Mouse (Mus musculus): ENCODE measurements around the gene Smurf2.

The Smurf2 gene

DNA sequence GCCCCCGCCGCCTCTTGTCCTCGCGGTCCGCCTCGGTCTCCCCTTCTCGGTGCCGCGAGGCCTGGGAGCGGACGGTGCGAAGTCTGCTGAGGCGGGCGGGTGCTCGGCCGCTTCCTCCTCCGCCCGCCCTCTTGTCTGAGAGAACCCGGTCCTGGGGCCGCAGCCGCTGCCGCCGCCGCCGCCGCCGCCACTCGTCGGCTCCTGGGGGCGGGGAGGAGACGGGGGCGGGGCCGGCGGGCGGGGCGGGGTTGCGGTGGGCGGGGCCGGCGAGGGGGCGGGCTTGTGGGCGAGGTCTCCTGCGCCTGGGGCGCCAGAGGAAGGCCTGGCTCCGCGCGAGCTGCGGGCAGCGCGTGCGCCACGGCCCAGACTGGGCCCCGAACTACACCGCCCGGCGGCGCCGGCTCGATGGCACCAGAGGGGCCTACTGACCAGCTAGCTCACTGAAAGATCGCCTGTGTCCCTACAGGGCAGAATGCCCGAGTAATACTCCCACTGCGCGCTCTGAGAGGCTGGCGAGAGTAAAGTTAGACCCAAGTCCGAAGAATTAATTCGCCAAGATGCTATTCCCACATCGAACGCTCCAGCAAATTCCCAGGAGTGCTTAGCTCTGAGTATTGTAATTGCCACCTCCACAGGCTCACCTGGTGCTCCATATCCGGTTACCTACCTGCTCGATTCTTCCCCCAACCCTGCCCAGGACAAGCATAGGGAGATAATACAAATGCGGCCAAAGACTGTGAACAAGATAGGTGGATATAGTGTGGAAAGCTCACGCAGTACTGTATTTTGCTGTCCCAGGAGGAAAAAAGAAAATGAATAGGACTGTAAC lies at the start of gene Smurf2:
Smurf2 (minus strand) TSS at position 165 of the 829 bp plus-strand sequence.
- DNase-seq: peak; percentile 91

DNA sequence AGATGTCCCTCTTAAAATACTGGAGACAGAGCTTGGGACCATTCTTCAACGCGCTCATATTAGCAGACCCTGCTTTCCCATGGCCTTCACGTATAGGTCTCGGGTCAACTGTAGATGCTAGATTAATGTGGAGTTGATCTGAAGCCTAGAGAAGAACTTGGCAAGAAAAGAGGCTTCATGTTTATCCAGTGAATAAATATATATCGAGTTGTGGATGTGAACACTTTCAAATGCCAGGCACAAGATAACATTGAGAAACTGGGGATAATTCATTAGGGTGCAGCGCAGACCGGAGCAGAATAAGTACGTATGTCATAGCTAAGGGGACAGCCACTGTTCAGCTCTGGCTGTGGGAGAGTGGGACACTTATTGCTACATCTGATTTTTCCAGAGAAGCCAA lies 49.3 kb upstream of the Smurf2 start:
- no peak for DNase-seq

GRCm38 (mm10) chr11:106967630-106968029 lies 47.1 kb upstream of the Smurf2 start:
- DNase-seq: no peak

- DNase-seq: no peak
Measured at GRCm38 (mm10) chr11:106965881-106966280, 45.4 kb upstream of the Smurf2 start.

DNA sequence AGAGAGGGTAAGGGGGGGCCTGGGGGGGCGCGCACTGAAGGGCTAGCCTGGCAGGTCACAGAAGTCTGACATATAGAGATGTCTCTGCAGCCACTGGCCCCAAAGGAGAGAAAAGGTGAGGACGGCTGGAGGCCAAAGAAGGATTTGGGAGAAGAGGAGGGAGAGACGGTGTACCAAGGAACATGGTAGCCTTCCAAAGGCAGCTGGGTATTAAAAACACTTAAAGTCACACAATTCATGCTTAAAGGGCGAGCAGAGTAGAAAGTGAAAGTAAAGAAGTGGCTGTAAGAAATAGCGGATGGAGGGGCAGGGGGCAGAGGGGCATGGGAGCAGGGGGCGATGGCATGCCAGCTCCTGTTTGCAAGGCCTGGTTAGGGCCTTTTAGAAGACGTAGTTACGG lies 41.8 kb upstream of the Smurf2 start:
- no peak for DNase-seq

- DNase-seq: peak; percentile 66
Measured at GRCm38 (mm10) chr11:106961471-106962081, 41.1 kb upstream of the Smurf2 start.

- DNase-seq: no peak
Measured at GRCm38 (mm10) chr11:106959121-106959520, 38.6 kb upstream of the Smurf2 start.

DNA sequence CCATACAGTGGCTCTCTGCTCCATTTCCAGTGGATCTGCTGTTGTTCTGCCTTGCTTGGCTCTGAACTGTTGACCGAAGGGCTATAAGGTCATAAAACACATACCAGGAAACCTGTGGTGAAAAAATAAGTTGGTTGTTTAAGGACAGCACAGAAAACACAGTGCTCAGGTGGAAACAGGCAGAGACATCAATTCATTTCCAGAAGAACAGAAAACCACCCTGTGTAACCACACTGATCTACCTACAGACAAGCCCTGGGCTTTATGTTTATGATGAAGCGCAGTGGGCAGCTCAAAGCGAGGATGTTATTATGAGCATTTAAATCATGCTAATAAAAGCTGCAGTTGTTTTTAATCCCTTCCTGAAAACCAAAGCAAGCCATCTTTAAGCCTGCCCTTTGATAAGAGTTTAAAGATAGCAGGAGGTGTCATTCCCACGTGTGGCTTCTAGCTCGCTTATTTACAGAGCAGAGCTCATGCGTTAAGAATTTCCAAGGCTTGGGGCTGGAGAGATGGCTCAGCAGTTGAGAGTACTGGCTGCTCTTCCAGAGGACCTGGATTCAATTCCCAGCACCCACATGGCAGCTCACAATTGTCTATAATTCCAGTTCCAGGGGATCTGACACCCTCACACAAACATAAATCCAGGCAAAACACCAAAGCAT lies 38.0 kb upstream of the Smurf2 start:
- no peak for DNase-seq

DNA sequence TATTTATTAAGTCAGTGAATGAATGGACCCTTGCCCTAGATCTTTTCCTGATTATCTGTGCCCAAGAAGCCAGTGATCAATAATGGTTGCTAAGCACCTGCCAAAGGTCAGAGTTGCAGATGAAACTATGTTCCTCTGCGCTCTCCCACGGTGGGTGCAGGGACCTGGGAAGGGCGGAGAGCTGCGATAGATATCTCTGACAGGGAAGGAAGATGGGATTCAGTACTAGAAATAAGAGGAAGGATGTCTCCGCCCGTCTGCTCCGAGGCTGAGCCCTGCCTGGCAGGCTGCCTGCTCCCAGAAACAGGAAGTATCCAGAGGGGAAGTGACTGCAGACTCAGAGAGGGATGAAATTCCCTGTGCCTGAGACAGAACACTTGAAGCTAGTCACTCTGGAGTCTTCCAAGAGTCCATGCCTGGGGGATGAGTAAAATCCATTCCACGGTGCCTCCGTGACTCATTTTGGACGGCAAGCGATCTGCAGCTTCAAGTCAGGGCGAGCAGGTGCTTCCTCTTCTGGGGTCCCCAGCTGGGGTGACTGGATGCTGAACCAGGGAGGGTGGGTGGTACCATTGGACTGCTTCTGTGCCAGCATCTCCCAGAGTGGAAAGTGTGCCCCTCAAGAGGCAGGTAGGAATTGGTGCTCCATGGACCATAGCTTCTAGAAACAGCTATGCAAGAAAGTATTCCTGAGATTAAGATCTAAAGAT lies 36.9 kb upstream of the Smurf2 start:
- peak; percentile 53 for DNase-seq

DNA sequence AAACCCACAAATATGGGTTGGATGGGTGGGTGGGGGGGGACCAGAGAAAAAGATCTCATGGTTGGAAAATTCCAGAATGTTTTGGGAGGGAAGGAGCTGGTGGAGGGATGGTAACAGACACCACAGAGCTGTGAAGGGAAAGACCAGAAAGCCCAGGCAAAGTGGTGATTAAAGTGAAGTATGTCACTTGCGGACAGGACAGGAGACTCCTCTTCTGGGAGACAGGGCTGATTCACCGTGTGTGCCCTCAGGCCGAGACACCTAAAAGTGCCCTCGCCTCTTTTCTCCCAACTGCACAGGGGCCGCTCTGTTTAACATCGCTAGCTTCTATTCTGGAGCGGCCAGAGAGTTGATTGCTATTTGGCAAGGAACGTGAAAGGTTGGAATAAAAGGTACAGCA lies 34.1 kb upstream of the Smurf2 start:
- no peak for DNase-seq

GRCm38 (mm10) chr11:106954116-106954515 lies 33.6 kb upstream of the Smurf2 start:
- no peak for DNase-seq

- DNase-seq: no peak
Measured at GRCm38 (mm10) chr11:106937306-106937705, 16.8 kb upstream of the Smurf2 start.

GRCm38 (mm10) chr11:106930366-106930765 lies 9.9 kb upstream of the Smurf2 start:
- DNase-seq: no peak

GRCm38 (mm10) chr11:106928935-106929334 lies 8.4 kb upstream of the Smurf2 start:
- peak; percentile 37 for DNase-seq

DNA sequence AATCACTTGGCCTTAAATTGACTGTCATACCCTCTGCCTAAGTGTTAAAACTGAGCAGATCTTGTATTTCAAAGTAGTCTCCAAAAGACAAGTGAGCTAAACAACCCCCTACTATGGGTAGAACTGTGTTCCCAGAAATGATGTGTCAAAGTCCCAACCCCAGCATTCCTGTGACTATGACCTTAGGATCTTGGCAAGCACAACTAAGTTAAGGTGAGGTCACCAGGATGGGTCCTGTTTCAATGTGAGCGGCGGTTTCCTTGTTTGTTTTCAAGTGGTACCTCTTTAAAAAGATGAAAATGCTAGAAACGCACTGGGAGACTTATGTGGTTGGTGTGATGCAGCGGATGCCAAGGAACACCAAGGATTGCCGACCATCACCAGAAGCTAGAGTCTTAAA lies 7.4 kb upstream of the Smurf2 start:
- no peak for DNase-seq

GRCm38 (mm10) chr11:106927226-106927625 lies 6.7 kb upstream of the Smurf2 start:
- DNase-seq: no peak

DNA sequence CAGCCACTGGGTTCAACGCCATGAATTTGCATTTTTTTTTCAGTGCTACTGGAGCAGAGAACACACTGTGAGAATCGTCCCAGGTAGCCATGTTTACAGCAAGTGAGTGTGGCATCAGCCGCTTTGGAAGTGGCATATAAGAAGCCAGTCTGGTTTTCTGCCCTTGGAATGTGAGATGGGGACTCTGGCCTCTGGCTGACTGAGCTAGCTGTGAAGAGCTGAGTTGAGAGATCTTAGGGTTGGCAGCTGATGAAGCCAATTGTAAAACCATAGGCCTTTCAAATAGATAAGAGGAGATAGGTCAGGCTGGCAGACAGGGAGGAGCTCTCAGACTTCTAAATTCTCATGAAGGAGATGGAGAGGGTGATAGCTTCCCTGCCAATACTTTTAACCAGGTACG lies 6.2 kb upstream of the Smurf2 start:
- DNase-seq: no peak

GRCm38 (mm10) chr11:106919612-106920550 lies 634 bp downstream of the Smurf2 start:
- peak; percentile 69 for DNase-seq

DNA sequence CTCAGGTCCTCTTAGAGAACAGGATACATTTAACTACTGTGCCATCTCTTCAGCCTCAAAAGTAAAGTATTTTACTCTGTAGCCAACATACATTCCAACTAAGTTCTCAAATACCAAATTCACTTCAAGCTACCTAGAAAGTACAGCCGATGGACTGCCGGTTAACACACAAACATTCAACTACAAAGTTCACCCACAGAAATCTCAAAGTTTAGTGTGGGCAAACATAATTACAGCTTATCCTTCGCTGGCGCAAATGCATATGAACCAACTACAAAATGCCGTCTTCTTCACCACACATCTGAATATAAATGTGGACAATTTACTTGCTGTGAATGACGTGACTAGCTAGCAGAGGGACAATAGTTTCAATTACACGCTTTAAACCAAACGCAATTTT lies 1.6 kb downstream of the Smurf2 start:
- no peak for DNase-seq

GRCm38 (mm10) chr11:106911257-106911656 lies 9.3 kb downstream of the Smurf2 start:
- DNase-seq: no peak

- no peak for DNase-seq
Measured at GRCm38 (mm10) chr11:106908016-106908415, 12.5 kb downstream of the Smurf2 start.

DNA sequence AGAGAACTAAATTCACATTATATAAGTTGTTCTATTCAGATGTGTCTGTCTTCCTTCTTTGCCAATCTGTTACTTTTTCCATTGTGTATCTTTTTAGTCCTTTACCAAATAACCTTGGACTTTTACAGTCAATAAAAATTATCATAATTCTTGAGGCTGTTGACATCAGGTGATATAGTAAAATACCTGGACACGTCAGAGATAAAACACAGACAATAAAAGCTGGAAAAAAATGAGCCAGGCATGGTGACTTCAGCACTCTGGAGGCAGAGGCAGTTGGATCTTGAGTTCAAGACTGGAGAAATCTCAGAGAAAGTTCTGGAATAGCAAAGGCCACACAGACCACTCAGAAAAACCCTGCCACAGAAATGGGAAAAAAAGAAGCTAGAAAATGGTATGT lies 13.3 kb downstream of the Smurf2 start:
- no peak for DNase-seq

All from thymus, postnatal 4 days (tissue).